Mouse (Mus musculus): ENCODE measurements around the gene Pink1. TPM values are rescaled to one million over a fixed set of nuclear protein-coding genes. Genes with fewer than 3 reads are reported as not detected.

The Pink1 gene
- polyA plus RNA-seq, 1 experiment from 2014 or later: 15.6 TPM

DNA sequence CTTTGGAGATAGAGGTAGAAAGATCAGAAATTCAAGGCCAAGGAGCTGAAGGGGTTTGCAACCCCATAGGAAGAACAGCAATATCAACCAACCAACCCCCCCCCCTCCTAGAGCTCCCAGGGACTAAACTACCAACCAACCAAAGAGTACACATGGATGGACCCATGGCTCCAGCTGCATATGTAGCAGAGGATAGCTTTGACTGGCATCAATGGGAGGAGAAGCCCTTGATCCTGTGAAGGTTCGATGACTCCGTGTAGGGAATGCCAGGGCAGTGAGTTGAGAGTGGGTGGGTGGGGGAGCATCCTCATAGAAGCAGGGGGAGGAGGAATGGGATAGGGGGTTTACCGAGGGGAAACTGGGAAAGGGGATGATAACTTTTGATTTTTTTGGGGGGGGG lies 1.7 kb downstream of the Pink1 start:
- no peaks in the 10 kb centered on the region for H3K9me3 ChIP-seq (ENCODE audit: control insufficient read depth, low read length)
- no peak overlapping the region for H3K4me2 ChIP-seq
- H3K4me3 ChIP-seq (ENCODE audit: low read depth, low read length): no peak overlapping the region
- no peaks in the 10 kb centered on the region for H3K36me3 ChIP-seq (ENCODE audit: control insufficient read depth, insufficient read depth, low read length)
- H3K27me3 ChIP-seq (replicated peaks; ENCODE audit: control insufficient read depth, insufficient read depth, low read length): no peaks in the 10 kb centered on the region
- peaks cover 12% of the 10 kb centered on the region for H3K4me1 ChIP-seq (replicated peaks; ENCODE audit: control insufficient read depth, insufficient read depth, low read length)
- WGBS: 87% methylated on average over 3 of the region's 3 CpGs
- H3K9ac ChIP-seq (ENCODE audit: low read depth, low read length): no peak overlapping the region
- H3K27ac ChIP-seq (ENCODE audit: low read depth, low read length): no peak overlapping the region
- no peak for ATAC-seq (replicated peaks; ENCODE audit: low FRiP score)
- no peak for DNase-seq (ENCODE audit: low spot score)

- H3K9ac ChIP-seq (ENCODE audit: low read depth, low read length): peak overlapping the region; percentile 12; the same call in 1 of the 2 replicates
- peaks cover 12% of the 10 kb centered on the region for H3K4me1 ChIP-seq (replicated peaks; ENCODE audit: control insufficient read depth, insufficient read depth, low read length)
- no peaks in the 10 kb centered on the region for H3K27me3 ChIP-seq (replicated peaks; ENCODE audit: control insufficient read depth, insufficient read depth, low read length)
- DNase-seq (ENCODE audit: low spot score) (no peak), ATAC-seq (replicated peaks; ENCODE audit: low FRiP score) (no peak)
- H3K36me3 ChIP-seq (ENCODE audit: control insufficient read depth, insufficient read depth, low read length): no peaks in the 10 kb centered on the region
- 72% methylated on average over 4 of the region's 4 CpGs for WGBS
- H3K4me3 ChIP-seq (ENCODE audit: low read depth, low read length): no peak overlapping the region
- H3K9me3 ChIP-seq (ENCODE audit: control insufficient read depth, low read length): no peaks in the 10 kb centered on the region
- no peak overlapping the region for H3K4me2 ChIP-seq
- H3K27ac ChIP-seq (ENCODE audit: low read depth, low read length): no peak overlapping the region; the same call in 1 of the 2 replicates
These were observed 2.4 kb downstream of the Pink1 start for GRCm38 (mm10) chr4:138323753-138324152.

- H3K4me3 ChIP-seq (ENCODE audit: low read depth, low read length): no peak overlapping the region
- whole genome bisulfite sequencing: 81% methylated on average over 4 of the region's 4 CpGs
- H3K4me1 ChIP-seq (replicated peaks; ENCODE audit: control insufficient read depth, insufficient read depth, low read length): peaks cover 12% of the 10 kb centered on the region
- no peak overlapping the region for H3K27ac ChIP-seq (ENCODE audit: low read depth, low read length)
- no peak for DNase-seq (ENCODE audit: low spot score)
- H3K36me3 ChIP-seq (ENCODE audit: control insufficient read depth, insufficient read depth, low read length): no peaks in the 10 kb centered on the region
- no peak overlapping the region for H3K9ac ChIP-seq (ENCODE audit: low read depth, low read length)
- H3K9me3 ChIP-seq (ENCODE audit: control insufficient read depth, low read length): no peaks in the 10 kb centered on the region
- ATAC-seq (replicated peaks; ENCODE audit: low FRiP score): no peak
- H3K4me2 ChIP-seq: no peak overlapping the region
- no peaks in the 10 kb centered on the region for H3K27me3 ChIP-seq (replicated peaks; ENCODE audit: control insufficient read depth, insufficient read depth, low read length)
These were observed 3.4 kb downstream of the Pink1 start for GRCm38 (mm10) chr4:138322692-138323091.

DNA sequence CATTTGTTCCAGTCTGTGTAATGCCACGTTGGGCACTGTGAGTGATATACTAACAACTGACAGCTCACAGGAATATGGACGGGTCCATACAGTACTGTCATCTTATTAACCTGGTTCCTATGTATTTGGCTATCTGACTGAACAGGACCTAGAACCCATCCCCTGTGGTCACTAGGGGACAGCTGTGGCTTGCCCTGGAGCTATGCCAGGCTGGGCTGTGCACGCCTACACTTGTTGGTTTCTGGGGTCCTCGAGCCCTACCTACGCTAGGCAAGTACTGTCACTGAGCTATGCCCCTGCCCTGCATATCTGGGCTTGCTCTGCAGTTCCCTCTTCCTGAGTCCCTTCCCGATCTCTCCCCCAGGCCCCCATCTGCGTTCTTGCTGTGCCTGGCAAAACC lies 4.6 kb downstream of the Pink1 start:
- Histone ChIP-seq H3K9me3 (ENCODE audit: control insufficient read depth, low read length) (no peaks in the 10 kb centered on the region), H3K4me1 (replicated peaks; ENCODE audit: control insufficient read depth, insufficient read depth, low read length) (peaks cover 8% of the 10 kb centered on the region), H3K4me2 (no peak overlapping the region), H3K9ac (ENCODE audit: low read depth, low read length) (no peak overlapping the region), H3K27ac (ENCODE audit: low read depth, low read length) (no peak overlapping the region), H3K4me3 (ENCODE audit: low read depth, low read length) (no peak overlapping the region), H3K36me3 (ENCODE audit: control insufficient read depth, insufficient read depth, low read length) (0 out of 2 replicates have a peak, but pooled peaks cover 4% of the 10 kb centered on the region), H3K27me3 (replicated peaks; ENCODE audit: control insufficient read depth, insufficient read depth, low read length) (no peaks in the 10 kb centered on the region)
- ATAC-seq (replicated peaks; ENCODE audit: low FRiP score): no peak
- no peak for DNase-seq (ENCODE audit: low spot score)
- WGBS: 71% methylated on average over 7 of the region's 7 CpGs

GRCm38 (mm10) chr4:138320711-138321110 lies 5.4 kb downstream of the Pink1 start:
- Histone ChIP-seq H3K27ac (ENCODE audit: low read depth, low read length) (no peak overlapping the region), H3K9me3 (ENCODE audit: control insufficient read depth, low read length) (no peaks in the 10 kb centered on the region), H3K9ac (ENCODE audit: low read depth, low read length) (no peak overlapping the region), H3K36me3 (ENCODE audit: control insufficient read depth, insufficient read depth, low read length) (0 out of 2 replicates have a peak, but pooled peaks cover 5% of the 10 kb centered on the region), H3K4me3 (ENCODE audit: low read depth, low read length) (no peak overlapping the region), H3K27me3 (replicated peaks; ENCODE audit: control insufficient read depth, insufficient read depth, low read length) (no peaks in the 10 kb centered on the region), H3K4me1 (replicated peaks; ENCODE audit: control insufficient read depth, insufficient read depth, low read length) (peaks cover 6% of the 10 kb centered on the region; the same call in 1 of the 2 replicates), H3K4me2 (no peak overlapping the region)
- WGBS: 71% methylated on average over 11 of the region's 11 CpGs
- ATAC-seq (replicated peaks; ENCODE audit: low FRiP score): no peak
- no peak for DNase-seq (ENCODE audit: low spot score)

DNA sequence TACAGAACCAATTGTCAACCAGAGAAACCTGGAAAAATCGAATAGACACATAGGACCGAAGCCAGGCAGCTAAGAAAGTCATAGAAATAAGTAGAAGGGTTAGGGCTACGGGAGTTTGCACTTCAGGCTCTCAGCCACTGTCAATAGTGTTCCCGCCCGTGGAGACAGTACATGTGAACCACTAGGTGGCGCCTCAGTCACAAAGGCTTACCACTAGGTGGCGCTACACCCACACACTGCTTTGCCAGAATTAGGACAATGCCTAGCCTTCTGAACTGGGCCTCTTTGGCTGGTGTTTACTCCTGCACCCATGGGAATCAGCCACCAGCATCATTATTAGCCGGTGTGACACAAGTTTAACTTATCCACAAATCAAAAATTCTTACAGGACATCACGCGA lies 6.6 kb downstream of the Pink1 start:
- Histone ChIP-seq H3K4me1 (replicated peaks; ENCODE audit: control insufficient read depth, insufficient read depth, low read length) (peaks cover 2% of the 10 kb centered on the region; the same call in 1 of the 2 replicates), H3K27ac (ENCODE audit: low read depth, low read length) (no peak overlapping the region), H3K4me2 (no peak overlapping the region), H3K4me3 (ENCODE audit: low read depth, low read length) (no peak overlapping the region), H3K36me3 (ENCODE audit: control insufficient read depth, insufficient read depth, low read length) (0 out of 2 replicates have a peak, but pooled peaks cover 5% of the 10 kb centered on the region), H3K9ac (ENCODE audit: low read depth, low read length) (no peak overlapping the region), H3K9me3 (ENCODE audit: control insufficient read depth, low read length) (no peaks in the 10 kb centered on the region), H3K27me3 (replicated peaks; ENCODE audit: control insufficient read depth, insufficient read depth, low read length) (no peaks in the 10 kb centered on the region)
- 0 out of 2 replicates have a peak, but pooled peaks have one; percentile 35 for ATAC-seq (replicated peaks; ENCODE audit: low FRiP score)
- 33% methylated on average over 10 of the region's 10 CpGs for WGBS
- DNase-seq (ENCODE audit: low spot score): peak; percentile 77

DNA sequence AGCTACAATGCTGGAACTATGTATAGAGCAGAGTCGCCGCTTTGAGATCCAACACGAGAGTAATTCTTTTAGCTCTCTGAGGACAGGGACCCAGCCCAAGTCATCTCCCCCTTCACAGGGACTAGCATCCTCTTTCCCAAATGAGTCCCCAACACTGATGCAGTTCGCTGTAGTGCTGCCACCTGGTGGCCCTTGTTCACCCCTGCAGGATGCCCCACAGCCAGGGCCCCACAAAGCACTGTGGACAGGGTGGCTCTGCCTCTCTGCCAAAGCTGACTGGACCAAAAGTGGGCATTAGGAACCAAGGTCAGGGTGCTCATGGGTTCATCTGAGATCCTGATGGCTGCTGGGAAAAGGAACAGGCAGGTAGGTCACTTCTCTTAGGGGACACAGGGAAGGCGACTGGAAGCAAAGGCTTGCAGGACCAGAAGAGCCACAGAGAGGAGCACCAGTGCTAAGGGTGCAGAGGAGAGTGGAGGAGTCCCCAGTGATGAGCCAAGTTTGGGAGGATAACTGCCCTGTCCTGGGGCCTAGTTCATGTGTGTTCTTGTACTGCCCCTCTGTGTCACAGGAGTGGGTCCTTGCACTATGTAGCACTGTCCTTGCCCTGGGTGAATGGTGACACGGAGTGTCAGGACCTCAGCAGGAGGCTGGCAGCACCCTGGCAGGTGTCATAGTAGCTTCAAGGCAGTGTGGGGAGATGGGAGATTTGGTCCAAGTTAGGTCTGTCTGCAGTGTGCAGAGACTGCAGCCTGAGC lies 7.4 kb downstream of the Pink1 start:
- Histone ChIP-seq H3K9ac (ENCODE audit: low read depth, low read length) (no peak overlapping the region), H3K4me3 (ENCODE audit: low read depth, low read length) (no peak overlapping the region), H3K9me3 (ENCODE audit: control insufficient read depth, low read length) (no peaks in the 10 kb centered on the region), H3K36me3 (ENCODE audit: control insufficient read depth, insufficient read depth, low read length) (0 out of 2 replicates have a peak, but pooled peaks cover 5% of the 10 kb centered on the region), H3K4me1 (replicated peaks; ENCODE audit: control insufficient read depth, insufficient read depth, low read length) (peaks cover 2% of the 10 kb centered on the region; the same call in 1 of the 2 replicates), H3K27ac (ENCODE audit: low read depth, low read length) (no peak overlapping the region), H3K27me3 (replicated peaks; ENCODE audit: control insufficient read depth, insufficient read depth, low read length) (no peaks in the 10 kb centered on the region), H3K4me2 (no peak overlapping the region)
- peak; percentile 42 for ATAC-seq (replicated peaks; ENCODE audit: low FRiP score)
- DNase-seq (ENCODE audit: low spot score): no peak
- 45% methylated on average over 6 of the region's 6 CpGs for WGBS

DNA sequence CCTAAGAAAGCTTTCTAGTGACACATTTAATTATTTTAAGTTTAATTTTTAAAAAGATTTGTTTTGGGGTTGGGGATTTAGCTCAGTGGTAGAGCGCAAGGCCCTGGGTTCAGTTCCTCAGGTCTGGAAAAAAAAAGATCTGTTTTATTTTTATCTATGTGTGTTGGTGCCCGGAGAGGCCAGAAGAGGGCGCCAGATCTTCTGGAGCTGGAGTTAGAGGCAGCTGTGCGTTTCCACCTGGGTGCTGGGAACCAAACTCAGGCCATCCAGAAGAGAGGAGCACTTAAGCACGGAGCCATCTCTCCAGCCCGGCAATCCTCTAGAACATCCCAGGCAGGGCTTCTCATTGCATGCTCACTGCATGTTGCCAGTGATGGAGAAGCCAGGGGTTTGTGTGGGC lies 9.7 kb downstream of the Pink1 start:
- no peak overlapping the region for H3K4me3 ChIP-seq (ENCODE audit: low read depth, low read length)
- no peak for DNase-seq (ENCODE audit: low spot score)
- H3K9me3 ChIP-seq (ENCODE audit: control insufficient read depth, low read length): no peaks in the 10 kb centered on the region
- no peaks in the 10 kb centered on the region for H3K27me3 ChIP-seq (replicated peaks; ENCODE audit: control insufficient read depth, insufficient read depth, low read length)
- 90% methylated on average over 6 of the region's 6 CpGs for WGBS
- peaks cover 21% of the 10 kb centered on the region; the same call in 1 of the 2 replicates for H3K36me3 ChIP-seq (ENCODE audit: control insufficient read depth, insufficient read depth, low read length)
- no peak overlapping the region for H3K4me2 ChIP-seq
- no peak for ATAC-seq (replicated peaks; ENCODE audit: low FRiP score)
- H3K4me1 ChIP-seq (replicated peaks; ENCODE audit: control insufficient read depth, insufficient read depth, low read length): peaks cover under 1% of the 10 kb centered on the region; the same call in 1 of the 2 replicates
- H3K9ac ChIP-seq (ENCODE audit: low read depth, low read length): no peak overlapping the region
- H3K27ac ChIP-seq (ENCODE audit: low read depth, low read length): no peak overlapping the region

DNA sequence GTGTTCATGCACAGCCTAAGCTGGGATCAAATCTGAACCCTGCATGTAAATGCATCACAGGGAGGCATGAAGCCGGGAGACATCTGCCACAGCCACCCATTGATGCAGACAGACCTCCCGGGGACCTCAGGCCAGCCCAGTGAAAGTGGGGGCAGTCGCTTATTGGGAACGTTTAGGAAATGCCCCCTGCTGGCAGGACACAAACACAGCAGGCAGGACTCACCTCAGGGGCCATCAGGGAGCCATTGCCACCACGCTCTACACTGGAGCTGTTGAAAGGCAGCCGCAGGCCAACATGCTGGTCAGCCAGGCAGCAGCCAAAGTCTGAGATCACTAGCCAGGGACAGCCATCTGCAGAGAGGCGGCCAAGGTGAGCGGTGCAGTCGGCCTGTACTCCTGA lies 10.3 kb downstream of the Pink1 start:
- H3K36me3 ChIP-seq (ENCODE audit: control insufficient read depth, insufficient read depth, low read length): peaks cover 26% of the 10 kb centered on the region; the same call in 1 of the 2 replicates
- no peak overlapping the region for H3K27ac ChIP-seq (ENCODE audit: low read depth, low read length)
- no peaks in the 10 kb centered on the region for H3K27me3 ChIP-seq (replicated peaks; ENCODE audit: control insufficient read depth, insufficient read depth, low read length)
- H3K4me2 ChIP-seq: no peak overlapping the region
- no peak overlapping the region for H3K9ac ChIP-seq (ENCODE audit: low read depth, low read length)
- no peaks in the 10 kb centered on the region for H3K4me1 ChIP-seq (replicated peaks; ENCODE audit: control insufficient read depth, insufficient read depth, low read length)
- ATAC-seq (replicated peaks; ENCODE audit: low FRiP score): no peak
- H3K9me3 ChIP-seq (ENCODE audit: control insufficient read depth, low read length): no peaks in the 10 kb centered on the region
- no peak for DNase-seq (ENCODE audit: low spot score)
- 72% methylated on average over 9 of the region's 9 CpGs for WGBS
- no peak overlapping the region for H3K4me3 ChIP-seq (ENCODE audit: low read depth, low read length)
